Mouse (Mus musculus): ENCODE data around the gene Pcmtd2. TPM values are rescaled to one million over a fixed set of nuclear protein-coding genes. Genes with fewer than 3 reads are reported as not detected.

The Pcmtd2 gene
- 53.4 and 53.5 TPM in 2 replicates for polyA plus RNA-seq (2012; rRNA removed)

GRCm38 (mm10) chr2:181837372-181838292, at the start of gene Pcmtd2:
Pcmtd2 (plus strand) TSS chr2:181837854.

GRCm38 (mm10) chr2:181863791-181864535, 26.3 kb downstream of the Pcmtd2 start, which contains the start of gene Polr3k:
Polr3k (plus strand) TSS chr2:181864337.

Other genes starting within 250 kb of the Pcmtd2 start
- 34.2 and 36.7 TPM in 2 replicates for gene Prpf6, start 246.0 kb upstream of the Pcmtd2 start, polyA plus RNA-seq (2012; rRNA removed)
- 109 and 115 TPM in 2 replicates for gene Zfp512b, start 245.1 kb upstream of the Pcmtd2 start, polyA plus RNA-seq (2012; rRNA removed)
- gene Samd10, start 238.6 kb upstream of the Pcmtd2 start, polyA plus RNA-seq (2012; rRNA removed), result 116 and 121 TPM in 2 replicates
- 0.31 TPM in 1 of 2 replicates, not detected in the other for gene Gm29797, start 180.8 kb upstream of the Pcmtd2 start, polyA plus RNA-seq (2012; rRNA removed)
- 17.6 and 18.4 TPM in 2 replicates for gene Sox18, start 166.2 kb upstream of the Pcmtd2 start, polyA plus RNA-seq (2012; rRNA removed)
- 94.0 and 96.3 TPM in 2 replicates for gene Tcea2, start 157.5 kb upstream of the Pcmtd2 start, polyA plus RNA-seq (2012; rRNA removed)
- gene Rgs19, start 143.9 kb upstream of the Pcmtd2 start, polyA plus RNA-seq (2012; rRNA removed), result 103 and 106 TPM in 2 replicates
- gene Lkaaear1, start 139.4 kb upstream of the Pcmtd2 start, polyA plus RNA-seq (2012; rRNA removed), result not detected in 2 replicates
- 82.6 and 85.7 TPM in 2 replicates for gene Oprl1, start 122.8 kb upstream of the Pcmtd2 start, polyA plus RNA-seq (2012; rRNA removed)
- gene Myt1, start 74.5 kb upstream of the Pcmtd2 start, polyA plus RNA-seq (2012; rRNA removed), result 34.6 and 34.7 TPM in 2 replicates
- 53.4 and 54.7 TPM in 2 replicates for gene Polr3k, start 26.5 kb downstream of the Pcmtd2 start, polyA plus RNA-seq (2012; rRNA removed)
- not detected in 2 replicates for gene Gm14496, start 153.3 kb downstream of the Pcmtd2 start, polyA plus RNA-seq (2012; rRNA removed)

All from central nervous system, embryonic 18 days (tissue).